Mouse (Mus musculus) myocyte (in vitro differentiated cells): ENCODE results near the gene Pitpnm3.

Source experiments
- CEBPB ChIP-seq: IDR thresholded peaks from 2 replicates; pipeline ENCODE4 v1.6.1; 2011; ENCODE audit warnings: mild to moderate bottlenecking, moderate library complexity; ENCODE audit not compliant: poor library complexity, insufficient read depth, severe bottlenecking
- E2F4 ChIP-seq: IDR thresholded peaks from one replicate; pipeline ENCODE4 v1.6.1; 2011; ENCODE audit warnings: mild to moderate bottlenecking, control low read depth, moderate library complexity; ENCODE audit not compliant: insufficient read depth
- MAX ChIP-seq: IDR thresholded peaks from one replicate; pipeline ENCODE4 v1.6.1; 2011; ENCODE audit warnings: low read depth, mild to moderate bottlenecking, control low read depth
- MYOD1 ChIP-seq, 3 experiments: IDR thresholded peaks; one replicate each; pipeline ENCODE4 v1.6.1; 2011; ENCODE audit warnings: control low read depth in 2 of 3, low read depth in 2 of 3, mild to moderate bottlenecking in 2 of 3, moderate library complexity in 1 of 3; ENCODE audit not compliant: insufficient read length in 2 of 3, control insufficient read depth in 1 of 3
- MYOG ChIP-seq, 3 experiments: IDR thresholded peaks; one replicate each; pipeline ENCODE4 v1.6.1; 2011; ENCODE audit warnings: control low read depth in 2 of 3, low read depth in 2 of 3, mild to moderate bottlenecking in 2 of 3; ENCODE audit not compliant: insufficient read length in 2 of 3, control insufficient read depth in 1 of 3, insufficient read depth in 1 of 3
- POLR2A ChIP-seq: IDR thresholded peaks from one replicate; pipeline ENCODE4 v1.6.1; 2011; ENCODE audit warnings: low read depth, mild to moderate bottlenecking, control low read depth, moderate library complexity; ENCODE audit not compliant: insufficient read length
- POLR2AphosphoS2 ChIP-seq: IDR thresholded peaks from one replicate; pipeline ENCODE4 v1.6.1; 2011; ENCODE audit warnings: low read depth, control low read depth; ENCODE audit not compliant: insufficient read length
- REST ChIP-seq: IDR thresholded peaks from one replicate; pipeline ENCODE4 v1.6.1; 2011; ENCODE audit warnings: mild to moderate bottlenecking, control low read depth, moderate library complexity; ENCODE audit not compliant: insufficient read depth, insufficient read length
- SRF ChIP-seq: IDR thresholded peaks from one replicate; pipeline ENCODE4 v1.6.1; 2011; ENCODE audit warnings: low read depth; ENCODE audit not compliant: control insufficient read depth, insufficient read length
- TCF12 ChIP-seq: IDR thresholded peaks from one replicate; pipeline ENCODE4 v1.6.1; 2011; ENCODE audit warnings: mild to moderate bottlenecking, control low read depth; ENCODE audit not compliant: poor library complexity, insufficient read depth, severe bottlenecking
- TCF3 ChIP-seq: IDR thresholded peaks from one replicate; pipeline ENCODE4 v1.6.1; 2011; ENCODE audit warnings: low read depth, control low read depth; ENCODE audit not compliant: insufficient read length
- USF1 ChIP-seq: IDR thresholded peaks from one replicate; pipeline ENCODE4 v1.6.1; 2011; ENCODE audit warnings: low read depth, mild to moderate bottlenecking, control low read depth, moderate library complexity

- TF ChIP-seq POLR2A: no peak
- no peak for TF ChIP-seq TCF12
- TF ChIP-seq MYOD1 (IDR thresholded peaks at IDR 0.05; ENCODE audit: control insufficient read depth in 1 of 3, insufficient read length in 2 of 3, low read depth in 2 of 3): no peak
- no peak for TF ChIP-seq REST
- no peak for TF ChIP-seq MYOG (IDR thresholded peaks at IDR 0.05; ENCODE audit: control insufficient read depth in 1 of 3, insufficient read depth in 1 of 3, insufficient read length in 2 of 3, low read depth in 2 of 3)
- no peak for TF ChIP-seq CEBPB
- TF ChIP-seq MAX: no peak
- no peak for TF ChIP-seq USF1
- TF ChIP-seq SRF: no peak
- no peak for TF ChIP-seq E2F4
- no peak for TF ChIP-seq POLR2AphosphoS2
- TF ChIP-seq TCF3: no peak
Observed at GRCm38 (mm10) chr11:72050895-72051858, 84.4 kb downstream of the Pitpnm3 start.
